Mouse (Mus musculus) kidney, embryonic 16.5 days (tissue): Measurements from ENCODE around the gene C3. TPM values are rescaled to one million over a fixed set of nuclear protein-coding genes. Genes with fewer than 3 reads are reported as not detected.

Experiments
- ATAC-seq: fragments of 200-750 bp; cut with Nextera tagmentation; 2 replicates; pipeline ENCODE4 v1.8.0; 2017; ENCODE audit warnings: moderate TSS enrichment; ENCODE audit not compliant: low FRiP score, low TSS enrichment
- H3K27ac ChIP-seq: fragments of 300-500 bp; sonication (generic); 2 replicates; pipeline ENCODE4 v1.5.1; 2014; ENCODE audit warnings: low read length
- H3K27me3 ChIP-seq: fragments of 300-500 bp; sonication (generic); 2 replicates; pipeline ENCODE4 v1.6.1; 2014; ENCODE audit warnings: low read length, control low read depth, mixed read lengths; ENCODE audit not compliant: insufficient read depth
- H3K36me3 ChIP-seq: fragments of 300-500 bp; sonication (generic); 2 replicates; pipeline ENCODE4 v1.6.1; 2014; ENCODE audit warnings: low read length, control low read depth, mixed read lengths; ENCODE audit not compliant: insufficient read depth
- H3K4me1 ChIP-seq: fragments of 300-500 bp; sonication (generic); 2 replicates; pipeline ENCODE4 v1.6.1; 2014; ENCODE audit warnings: low read length, control low read depth, mixed read lengths; ENCODE audit not compliant: insufficient read depth
- H3K4me2 ChIP-seq: fragments of 300-500 bp; sonication (generic); replicated peaks from 2 replicates; pipeline ENCODE4 v1.6.1; 2014; ENCODE audit warnings: low read depth, low read length
- H3K4me3 ChIP-seq: fragments of 300-500 bp; sonication (generic); 2 replicates; pipeline ENCODE4 v1.5.1; 2014; ENCODE audit warnings: mild to moderate bottlenecking, low read length
- H3K9ac ChIP-seq: fragments of 300-500 bp; sonication (generic); replicated peaks from 2 replicates; pipeline ENCODE4 v1.6.1; 2014; ENCODE audit warnings: low read length
- H3K9me3 ChIP-seq: fragments of 300-500 bp; sonication (generic); 2 replicates; pipeline ENCODE4 v1.6.1; 2016; ENCODE audit warnings: low read length, control low read depth
- WGBS: fragments of 180-500 bp; shearing (Covaris S2); extraction: QIAGEN DNeasy Blood & Tissue Kit; methylation state at CpG from one replicate; pipeline ENCODE4 v1.1.7; 2014; 5-methylcytosine and 5-hydroxymethylcytosine counted together
- polyA plus RNA-seq: library from polyadenylated mRNA; unstranded; fragments of >200 nt; fragmentation: Nextera tagmentation; extraction: Ambion mirVana; gene quantifications from 2 replicates; pipeline ENCODE4 v1.2.1, GENCODE M21; 2015

Gene C3
- polyA plus RNA-seq, 1 experiment from 2014 or later, result 2.4 TPM

GRCm38 (mm10) chr17:57243650-57244370 lies 15.9 kb upstream of the C3 start:
- Histone ChIP-seq H3K36me3 (peaks cover 17% of the 10 kb centered on the region), H3K4me1 (peaks cover 14% of the 10 kb centered on the region), H3K9me3 (no peaks in the 10 kb centered on the region), H3K9ac (no peak overlapping the region), H3K4me2 (no peak overlapping the region), H3K27ac (no peak overlapping the region), H3K4me3 (no peak overlapping the region), H3K27me3 (no peaks in the 10 kb centered on the region)
- no peak for ATAC-seq
- 69% methylated on average over 10 of the region's 10 CpGs for WGBS

GRCm38 (mm10) chr17:57237181-57237580 lies 9.2 kb upstream of the C3 start:
- Histone ChIP-seq H3K4me2 (no peak overlapping the region), H3K4me1 (no peaks in the 10 kb centered on the region), H3K36me3 (peaks cover 50% of the 10 kb centered on the region), H3K9me3 (no peaks in the 10 kb centered on the region), H3K4me3 (no peak overlapping the region), H3K9ac (no peak overlapping the region), H3K27ac (no peak overlapping the region), H3K27me3 (no peaks in the 10 kb centered on the region)
- ATAC-seq, result no peak
- 90% methylated on average over 9 of the region's 9 CpGs for WGBS

GRCm38 (mm10) chr17:57235803-57236202 lies 7.9 kb upstream of the C3 start:
- no peak overlapping the region for H3K4me3 ChIP-seq
- no peak overlapping the region for H3K27ac ChIP-seq
- H3K27me3 ChIP-seq, result no peaks in the 10 kb centered on the region
- 90% methylated on average over 5 of the region's 5 CpGs for WGBS
- no peak for ATAC-seq
- peaks cover 42% of the 10 kb centered on the region for H3K36me3 ChIP-seq
- H3K4me1 ChIP-seq, result 0 out of 2 replicates have a peak, but pooled peaks cover 5% of the 10 kb centered on the region
- H3K4me2 ChIP-seq, result no peak overlapping the region
- no peaks in the 10 kb centered on the region for H3K9me3 ChIP-seq
- H3K9ac ChIP-seq, result no peak overlapping the region

GRCm38 (mm10) chr17:57234254-57234928 lies 6.5 kb upstream of the C3 start:
- Histone ChIP-seq H3K4me2 (peak overlapping the region; percentile 10; the same call in 1 of the 2 replicates), H3K27me3 (no peaks in the 10 kb centered on the region), H3K4me1 (0 out of 2 replicates have a peak, but pooled peaks cover 5% of the 10 kb centered on the region), H3K9ac (peak overlapping the region; percentile 24; the same call in 1 of the 2 replicates), H3K9me3 (no peaks in the 10 kb centered on the region), H3K27ac (peak overlapping the region; percentile 72), H3K36me3 (peaks cover 42% of the 10 kb centered on the region), H3K4me3 (peak overlapping the region; percentile 24)
- WGBS, result 75% methylated on average over 12 of the region's 12 CpGs
- peak; percentile 52; the same call in 1 of the 2 replicates for ATAC-seq

GRCm38 (mm10) chr17:57233038-57233437 lies 5.1 kb upstream of the C3 start:
- Histone ChIP-seq H3K4me1 (0 out of 2 replicates have a peak, but pooled peaks cover 5% of the 10 kb centered on the region), H3K9ac (no peak overlapping the region), H3K36me3 (peaks cover 37% of the 10 kb centered on the region), H3K27ac (peak overlapping the region; percentile 72), H3K4me3 (peak overlapping the region; percentile 24; the same call in 1 of the 2 replicates), H3K4me2 (0 out of 2 replicates have a peak overlapping the region, but pooled peaks have one; percentile 7), H3K9me3 (no peaks in the 10 kb centered on the region), H3K27me3 (no peaks in the 10 kb centered on the region)
- WGBS, result 40% methylated on average over 7 of the region's 7 CpGs
- ATAC-seq, result peak; percentile 88

DNA sequence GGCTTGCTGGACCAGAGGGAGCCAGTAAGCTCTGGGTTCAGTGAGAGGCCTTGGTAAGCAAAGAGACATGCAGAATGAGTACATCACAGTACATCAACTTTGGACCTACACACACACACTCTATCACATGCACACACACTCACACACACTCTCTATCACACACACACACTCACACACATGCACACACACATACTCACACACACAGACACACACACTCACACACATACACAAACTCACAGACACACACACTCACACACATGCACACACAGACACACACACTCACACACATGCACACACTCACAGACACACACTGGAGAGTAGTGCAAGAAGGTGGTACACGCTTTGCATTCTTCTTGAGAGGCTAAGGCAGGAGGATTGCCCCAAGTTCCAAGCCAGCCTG lies 4.3 kb upstream of the C3 start:
- H3K9ac ChIP-seq, result no peak overlapping the region
- H3K27me3 ChIP-seq, result no peaks in the 10 kb centered on the region
- no peaks in the 10 kb centered on the region for H3K9me3 ChIP-seq
- H3K4me2 ChIP-seq, result no peak overlapping the region
- H3K36me3 ChIP-seq, result peaks cover 29% of the 10 kb centered on the region
- H3K4me3 ChIP-seq, result no peak overlapping the region
- whole genome bisulfite sequencing, result 93% methylated on average over 1 of the region's 1 CpGs
- ATAC-seq, result no peak
- H3K27ac ChIP-seq, result no peak overlapping the region
- H3K4me1 ChIP-seq, result 0 out of 2 replicates have a peak, but pooled peaks cover 5% of the 10 kb centered on the region

- Histone ChIP-seq H3K4me3 (no peak overlapping the region), H3K36me3 (peaks cover 20% of the 10 kb centered on the region), H3K27ac (no peak overlapping the region), H3K27me3 (no peaks in the 10 kb centered on the region), H3K4me2 (no peak overlapping the region), H3K4me1 (0 out of 2 replicates have a peak, but pooled peaks cover 5% of the 10 kb centered on the region), H3K9me3 (no peaks in the 10 kb centered on the region), H3K9ac (no peak overlapping the region)
- no peak for ATAC-seq
Measured at GRCm38 (mm10) chr17:57231321-57231771, 3.4 kb upstream of the C3 start.

DNA sequence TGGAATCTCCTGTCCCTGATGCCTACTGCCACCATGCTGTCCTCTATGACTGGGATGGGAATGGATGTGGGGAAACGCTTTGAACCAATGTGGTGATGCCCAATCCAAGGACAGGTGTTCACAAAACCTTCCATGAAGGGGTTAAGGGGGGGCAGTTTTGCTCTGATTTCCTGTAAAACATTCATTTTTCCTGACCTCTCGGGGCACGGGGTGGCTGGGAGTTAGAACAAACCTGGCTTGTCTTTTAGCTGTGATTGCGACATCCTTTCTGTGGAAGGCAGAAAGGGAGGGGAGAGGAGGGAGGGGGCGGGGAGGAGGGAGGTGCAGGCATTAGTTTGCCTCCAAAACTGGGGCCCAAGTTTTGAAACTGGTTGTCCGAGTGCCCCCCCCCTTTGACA lies 2.8 kb upstream of the C3 start:
- no peak for ATAC-seq
- H3K27ac ChIP-seq, result no peak overlapping the region
- WGBS, result 59% methylated on average over 6 of the region's 6 CpGs
- H3K4me3 ChIP-seq, result no peak overlapping the region
- no peak overlapping the region for H3K4me2 ChIP-seq
- H3K9ac ChIP-seq, result no peak overlapping the region
- no peaks in the 10 kb centered on the region for H3K27me3 ChIP-seq
- H3K4me1 ChIP-seq, result 0 out of 2 replicates have a peak, but pooled peaks cover 5% of the 10 kb centered on the region
- no peaks in the 10 kb centered on the region for H3K9me3 ChIP-seq
- H3K36me3 ChIP-seq, result peaks cover 14% of the 10 kb centered on the region

- Histone ChIP-seq H3K9me3 (no peaks in the 10 kb centered on the region), H3K27ac (no peak overlapping the region), H3K4me3 (no peak overlapping the region), H3K36me3 (peaks cover 9% of the 10 kb centered on the region), H3K4me1 (0 out of 2 replicates have a peak, but pooled peaks cover 5% of the 10 kb centered on the region), H3K9ac (no peak overlapping the region), H3K4me2 (no peak overlapping the region), H3K27me3 (peaks cover 3% of the 10 kb centered on the region; the same call in 1 of the 2 replicates)
- 76% methylated on average over 15 of the region's 15 CpGs for WGBS
- no peak for ATAC-seq
Measured at GRCm38 (mm10) chr17:57229851-57230727, 2.2 kb upstream of the C3 start.
